Mouse (Mus musculus): ENCODE results near the gene Tm2d3. TPM values are rescaled to one million over a fixed set of nuclear protein-coding genes. Genes with fewer than 3 reads are reported as not detected.

The Tm2d3 gene
- polyA plus RNA-seq, 1 experiment = not detected

DNA sequence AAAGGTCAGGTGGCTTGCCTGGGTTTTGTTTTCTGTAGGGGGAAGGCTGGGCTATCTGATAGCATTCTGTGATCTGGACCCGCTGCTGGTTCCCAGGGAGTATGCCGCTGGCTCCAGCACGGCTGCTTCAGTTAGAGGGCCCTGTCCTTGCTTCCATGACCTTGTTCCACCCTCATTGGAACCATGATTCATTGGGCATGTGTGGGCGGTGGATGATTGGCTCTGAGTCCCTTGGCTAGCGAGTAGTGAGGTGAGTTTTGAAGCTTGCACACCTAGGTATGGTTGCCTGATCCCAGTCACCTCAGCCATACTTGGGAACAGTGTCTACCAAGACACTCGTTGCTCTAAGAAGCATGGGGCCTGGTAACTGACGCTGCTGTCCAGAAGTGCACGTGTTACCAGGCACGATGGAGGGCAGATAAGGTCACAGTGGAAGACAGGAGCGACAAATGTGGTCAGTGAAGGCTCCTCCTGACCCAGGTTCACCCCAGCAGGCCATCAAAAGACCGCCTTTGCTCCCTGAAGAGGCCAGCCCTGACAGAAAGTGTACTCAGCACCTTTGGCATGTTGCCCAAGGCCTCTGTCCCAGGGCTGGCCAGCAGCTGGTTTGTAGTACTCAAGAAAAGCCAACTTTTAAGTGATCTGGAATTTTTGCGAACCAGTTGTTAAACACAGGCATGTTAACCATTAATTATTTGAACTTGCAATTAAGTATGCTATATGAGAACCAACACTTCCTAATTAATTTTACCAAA is 46.5 kb downstream of the Tm2d3 start:
- Histone ChIP-seq H3K4me1 (ENCODE audit: control insufficient read depth, insufficient read depth, low read length) (no peaks in the 10 kb centered on the region), H3K27ac (ENCODE audit: insufficient read depth, low read depth, low read length) (no peak overlapping the region), H3K4me3 (ENCODE audit: insufficient read depth, low read depth, low read length) (no peak overlapping the region)
- TF ChIP-seq POLR2A (IDR thresholded peaks at IDR 0.05; ENCODE audit: insufficient read depth, low read depth, low read length) (no peak), CTCF (IDR thresholded peaks at IDR 0.05; ENCODE audit: insufficient read depth, low read depth, low read length) (no peak)
- 84% methylated on average over 12 of the region's 12 CpGs for WGBS

DNA sequence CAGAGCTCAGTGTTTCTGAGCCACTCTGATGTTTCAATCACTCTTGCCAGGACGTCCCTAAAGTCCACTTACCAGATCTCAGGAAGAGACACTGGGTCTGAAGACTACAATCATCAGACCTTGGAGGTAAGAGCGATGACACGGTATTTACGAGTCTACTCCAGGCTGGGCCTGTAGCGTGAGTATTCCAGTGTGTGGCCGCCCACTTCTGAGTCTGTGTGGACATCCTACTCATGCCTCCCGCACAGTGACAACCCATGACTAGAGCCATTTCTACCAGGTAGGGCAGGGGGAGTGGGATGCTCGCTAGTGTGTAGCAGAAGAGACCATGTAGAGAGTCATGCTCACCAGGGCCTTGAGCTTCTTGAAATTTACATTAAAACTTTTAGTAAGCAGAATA is 51.9 kb downstream of the Tm2d3 start:
- 96% methylated on average over 8 of the region's 8 CpGs for WGBS
- Histone ChIP-seq H3K27ac (ENCODE audit: insufficient read depth, low read depth, low read length) (no peak overlapping the region), H3K4me1 (ENCODE audit: control insufficient read depth, insufficient read depth, low read length) (no peaks in the 10 kb centered on the region), H3K4me3 (ENCODE audit: insufficient read depth, low read depth, low read length) (no peak overlapping the region)
- TF ChIP-seq POLR2A (IDR thresholded peaks at IDR 0.05; ENCODE audit: insufficient read depth, low read depth, low read length) (no peak), CTCF (IDR thresholded peaks at IDR 0.05; ENCODE audit: insufficient read depth, low read depth, low read length) (no peak)

GRCm38 (mm10) chr7:65747990-65748955 is 57.3 kb downstream of the Tm2d3 start:
- H3K27ac ChIP-seq (ENCODE audit: insufficient read depth, low read depth, low read length) = no peak overlapping the region
- WGBS = 73% methylated on average over 11 of the region's 11 CpGs
- TF ChIP-seq POLR2A (IDR thresholded peaks at IDR 0.05; ENCODE audit: insufficient read depth, low read depth, low read length) (no peak), CTCF (IDR thresholded peaks at IDR 0.05; ENCODE audit: insufficient read depth, low read depth, low read length) (no peak)
- H3K4me1 ChIP-seq (ENCODE audit: control insufficient read depth, insufficient read depth, low read length) = no peaks in the 10 kb centered on the region
- H3K4me3 ChIP-seq (ENCODE audit: insufficient read depth, low read depth, low read length) = no peak overlapping the region

Other genes starting within 250 kb of the Tm2d3 start
- not detected in 2 replicates for gene Tjp1, start 163.4 kb upstream of the Tm2d3 start, polyA plus RNA-seq (2012; ENCODE audit: insufficient read depth, insufficient read length, low replicate concordance, missing spikeins)
- gene Tarsl2, start 46.3 kb upstream of the Tm2d3 start, polyA plus RNA-seq (2012; ENCODE audit: insufficient read depth, insufficient read length, low replicate concordance, missing spikeins) = not detected in 2 replicates
- gene Pcsk6, start 170.6 kb downstream of the Tm2d3 start, polyA plus RNA-seq (2012; ENCODE audit: insufficient read depth, insufficient read length, low replicate concordance, missing spikeins) = not detected in 2 replicates

All from olfactory bulb, adult 2 months (tissue).